Mouse (Mus musculus) CH12.LX (cell line): ENCODE results near the gene Arl15. TPM values are rescaled to one million over a fixed set of nuclear protein-coding genes. Genes with fewer than 3 reads are reported as not detected.

Source experiments
- DNase-seq: peaks from one replicate; pipeline ENCODE4 v3.0.0-alpha.2; 2013; ENCODE audit errors: extremely low read depth
- H3K27ac ChIP-seq: 2 replicates; pipeline ENCODE4 v1.5.1; 2012; ENCODE audit warnings: low read depth, mild to moderate bottlenecking, control low read depth, moderate library complexity; ENCODE audit not compliant: insufficient read depth
- H3K27me3 ChIP-seq: replicated peaks from 2 replicates; pipeline ENCODE3; 2012; ENCODE audit warnings: inconsistent platforms
- H3K36me3 ChIP-seq, 2 experiments: replicated peaks in 1 of 2; 2 replicates each; pipeline versions ENCODE3 to v1.6.1; 2012; ENCODE audit warnings: inconsistent platforms in 1 of 2, low read length in 1 of 2, mild to moderate bottlenecking in 1 of 2, mixed read lengths in 1 of 2, moderate library complexity in 1 of 2; ENCODE audit not compliant: control insufficient read depth in 1 of 2, insufficient read depth in 1 of 2
- H3K4me1 ChIP-seq, 2 experiments: 2 replicates each; pipeline ENCODE4 v1.6.1; 2012; ENCODE audit warnings: inconsistent platforms in 1 of 2, moderate library complexity in 1 of 2; ENCODE audit not compliant: insufficient read depth in 2 of 2, control insufficient read depth in 1 of 2
- H3K4me2 ChIP-seq: 2 replicates; pipeline ENCODE4 v1.6.1; 2012; ENCODE audit warnings: low read depth, mild to moderate bottlenecking, control low read depth; ENCODE audit not compliant: poor library complexity, insufficient read depth, severe bottlenecking
- H3K4me3 ChIP-seq, 3 experiments: fragments of 150-350 bp in 1 of 3; sonication (generic) in 1 of 3; replicated peaks in 1 of 3; 2 replicates each; pipeline versions ENCODE3 to v1.5.1; 2011 to 2012; ENCODE audit warnings: low read depth in 2 of 3, low read length in 2 of 3, mild to moderate bottlenecking in 2 of 3, moderate library complexity in 2 of 3, control low read depth in 1 of 3, improper control_type of control experiment in 1 of 3, inconsistent platforms in 1 of 3, mixed read lengths in 1 of 3; ENCODE audit not compliant: poor library complexity in 1 of 3
- H3K79me2 ChIP-seq: replicated peaks from 2 replicates; pipeline ENCODE4 v1.6.1; 2012; ENCODE audit warnings: mild to moderate bottlenecking, moderate library complexity; ENCODE audit not compliant: control insufficient read depth, poor library complexity, insufficient read depth, severe bottlenecking; ENCODE audit errors: extremely low read depth
- H3K9ac ChIP-seq: 2 replicates; pipeline ENCODE4 v1.6.1; 2012; ENCODE audit warnings: low read depth, mild to moderate bottlenecking, control low read depth, moderate library complexity; ENCODE audit not compliant: insufficient read depth
- H3K9me3 ChIP-seq: replicated peaks from 2 replicates; pipeline ENCODE3; 2012; ENCODE audit warnings: low read length, inconsistent platforms, mixed read lengths
- BHLHE40 ChIP-seq: IDR thresholded peaks from 2 replicates; pipeline ENCODE4 v1.6.1; 2011; ENCODE audit warnings: mild to moderate bottlenecking, low read depth, low read length, improper control_type of control experiment
- CTCF ChIP-seq, 2 experiments: IDR thresholded peaks in 1 of 2; conservative IDR thresholded peaks in 1 of 2; 2 replicates each; pipeline ENCODE4 v1.5.1; 2011 to 2012; ENCODE audit warnings: low read depth in 2 of 2, low read length in 2 of 2, improper control_type of control experiment in 1 of 2, inconsistent platforms in 1 of 2, mild to moderate bottlenecking in 1 of 2, moderate library complexity in 1 of 2
- E2F4 ChIP-seq: IDR thresholded peaks from 2 replicates; pipeline ENCODE4 v1.6.1; 2011; ENCODE audit warnings: low read depth, low read length, improper control_type of control experiment; ENCODE audit not compliant: insufficient replicate concordance
- EP300 ChIP-seq: IDR thresholded peaks from 2 replicates; pipeline ENCODE4 v1.6.1; 2011; ENCODE audit warnings: low read length, improper control_type of control experiment
- ETS1 ChIP-seq: conservative IDR thresholded peaks from 2 replicates; pipeline ENCODE4 v1.6.1; 2012; ENCODE audit warnings: low read depth, mild to moderate bottlenecking, inconsistent platforms, low read length, improper control_type of control experiment, moderate library complexity
- GABPA ChIP-seq: IDR thresholded peaks from 2 replicates; pipeline ENCODE4 v1.6.1; 2012; ENCODE audit warnings: low read depth, low read length, improper control_type of control experiment, inconsistent platforms; ENCODE audit not compliant: insufficient replicate concordance
- JUN ChIP-seq: IDR thresholded peaks from 2 replicates; pipeline ENCODE4 v1.6.1; 2011; ENCODE audit warnings: low read depth, mild to moderate bottlenecking, low read length, improper control_type of control experiment, moderate library complexity; ENCODE audit not compliant: insufficient read depth
- MAX ChIP-seq: IDR thresholded peaks from 2 replicates; pipeline ENCODE4 v1.6.1; 2011; ENCODE audit warnings: low read length, improper control_type of control experiment
- MAZ ChIP-seq: IDR thresholded peaks from 2 replicates; pipeline ENCODE4 v1.6.1; 2012; ENCODE audit warnings: low read depth, mild to moderate bottlenecking, inconsistent platforms, low read length, improper control_type of control experiment, moderate library complexity
- MEF2A ChIP-seq: IDR thresholded peaks from 2 replicates; pipeline ENCODE4 v1.6.1; 2014; ENCODE audit warnings: low read depth, mild to moderate bottlenecking, inconsistent platforms, low read length, improper control_type of control experiment, borderline replicate concordance
- MYC ChIP-seq: IDR thresholded peaks from 2 replicates; pipeline ENCODE4 v1.6.1; 2011; ENCODE audit warnings: low read depth, mild to moderate bottlenecking, improper control_type of control experiment, low read length
- NELFE ChIP-seq: IDR thresholded peaks from 2 replicates; pipeline ENCODE4 v1.6.1; 2011; ENCODE audit warnings: low read depth, low read length, improper control_type of control experiment
- NRF1 ChIP-seq: IDR thresholded peaks from 2 replicates; pipeline ENCODE4 v1.6.1; 2014; ENCODE audit warnings: low read depth, mild to moderate bottlenecking, inconsistent platforms, low read length, improper control_type of control experiment, moderate library complexity
- PAX5 ChIP-seq: IDR thresholded peaks from 2 replicates; pipeline ENCODE4 v1.6.1; 2012; ENCODE audit warnings: low read length, inconsistent platforms, mixed read lengths
- POLR2AphosphoS2 ChIP-seq: IDR thresholded peaks from 2 replicates; pipeline ENCODE4 v1.6.1; 2011; ENCODE audit warnings: low read depth, low read length, improper control_type of control experiment
- RAD21 ChIP-seq: IDR thresholded peaks from 2 replicates; pipeline ENCODE4 v1.6.1; 2011; ENCODE audit warnings: low read depth, mild to moderate bottlenecking, low read length, improper control_type of control experiment, moderate library complexity
- SMC3 ChIP-seq: IDR thresholded peaks from 2 replicates; pipeline ENCODE4 v1.6.1; 2011; ENCODE audit warnings: low read depth, low read length, improper control_type of control experiment
- TBP ChIP-seq: conservative IDR thresholded peaks from 2 replicates; pipeline ENCODE4 v1.6.1; 2011; ENCODE audit warnings: low read depth, low read length, improper control_type of control experiment
- TCF12 ChIP-seq: IDR thresholded peaks from 2 replicates; pipeline ENCODE4 v1.6.1; 2014; ENCODE audit warnings: low read depth, mild to moderate bottlenecking, inconsistent platforms, low read length, improper control_type of control experiment
- UBTF ChIP-seq: IDR thresholded peaks from 2 replicates; pipeline ENCODE4 v1.6.1; 2012; ENCODE audit warnings: low read depth, mild to moderate bottlenecking, inconsistent platforms, low read length, improper control_type of control experiment, moderate library complexity
- dilution Hi-C: fragments of 300-500 bp; cut with MboI; formaldehyde crosslinking; loops from 2 replicates; pipeline ENCODE4 v1.14.3; 2020; ENCODE audit warnings: low sequenced_read_pairs; ENCODE audit not compliant: extremely low pct_unique_long_range_greater_than_20kb, extremely low pct_ligation_motif_present
- in situ Hi-C: fragments of 300-500 bp; cut with MboI; formaldehyde crosslinking; loops from 3 replicates; pipeline ENCODE4 v1.14.3; 2019; ENCODE audit warnings: low sequenced_read_pairs, low pct_ligation_motif_present, low pct_unique_long_range_greater_than_20kb, mixed read lengths
- polyA plus RNA-seq: library from polyadenylated mRNA; unstranded; fragments of >175 nt; gene quantifications from 2 replicates; pipeline ENCODE4 v1.2.1, GENCODE M21; 2012; ENCODE audit warnings: low read depth; ENCODE audit not compliant: insufficient read length
- total RNA-seq, 2 experiments: library from RNA; depleted of rRNA; stranded (reverse); fragments of 300-350 nt in 1 of 2; fragments of >200 nt in 1 of 2; gene quantifications; 2 replicates each; pipeline ENCODE4 v1.2.3; 2012 to 2014

Arl15 gene
- total and polyA plus RNA-seq, 3 experiments, result 2.2 to 5.2 (median 4.8) TPM

DNA sequence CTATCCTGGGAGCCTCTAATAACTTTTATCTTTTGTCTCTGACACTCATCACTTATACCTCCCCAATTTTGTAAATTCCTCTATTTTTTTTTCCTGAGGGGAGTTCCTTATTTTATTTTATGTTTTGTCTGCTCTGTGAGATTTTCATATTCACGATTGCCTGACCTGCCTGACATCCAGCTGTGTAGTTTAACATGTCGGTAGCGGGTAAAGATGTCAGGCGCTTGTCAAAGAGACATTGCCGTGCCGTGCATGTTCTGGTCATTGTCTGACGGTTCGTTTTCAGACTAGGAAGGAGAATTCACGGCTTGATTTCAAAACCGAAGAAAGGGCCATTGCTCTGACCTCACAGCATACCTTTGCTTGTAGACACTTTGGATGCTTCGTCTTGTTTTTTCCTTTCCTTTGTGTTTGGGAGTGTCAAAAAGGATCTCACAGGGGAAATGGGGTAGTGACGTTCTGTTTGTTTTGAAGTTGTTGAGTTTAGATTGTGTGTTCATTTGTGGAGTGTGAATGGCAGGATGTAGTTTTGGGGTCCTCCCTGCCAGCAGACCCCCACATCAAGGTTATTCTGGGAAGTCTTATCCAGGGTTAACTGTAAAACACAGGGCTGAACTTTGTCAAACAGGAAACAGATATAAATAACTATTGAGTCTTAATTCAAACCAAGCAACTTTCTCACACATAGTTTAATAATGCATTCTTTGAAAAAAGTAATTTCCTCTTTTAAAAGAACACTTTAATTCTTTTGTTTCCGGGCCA is 60.4 kb downstream of the Arl15 start:
- H3K79me2 ChIP-seq, result no peaks in the 10 kb centered on the region; the same call in 1 of the 2 replicates
- no peak overlapping the region for H3K9ac ChIP-seq
- H3K4me3 ChIP-seq, result no peak overlapping the region
- H3K27me3 ChIP-seq, result no peaks in the 10 kb centered on the region
- in situ Hi-C loops, result no loop called here
- no peak for DNase-seq
- H3K9me3 ChIP-seq, result no peaks in the 10 kb centered on the region
- dilution Hi-C loops, result no loop called here
- peaks cover 0 to 8% of the 10 kb centered on the region in 2 experiments for H3K36me3 ChIP-seq
- H3K27ac ChIP-seq, result no peak overlapping the region
- no peaks in the 10 kb centered on the region for H3K4me1 ChIP-seq
- no peak overlapping the region for H3K4me2 ChIP-seq
- no peak for TF ChIP-seq SMC3
- TF ChIP-seq PAX5, result no peak
- TF ChIP-seq BHLHE40, result no peak
- TF ChIP-seq JUN, result no peak
- TF ChIP-seq UBTF, result no peak
- TF ChIP-seq MAZ, result no peak
- no peak for TF ChIP-seq GABPA
- no peak for TF ChIP-seq TCF12
- no peak for TF ChIP-seq NELFE
- TF ChIP-seq ETS1, result no peak
- TF ChIP-seq CTCF (conservative IDR thresholded peaks at IDR 0.05 in 1 of 2, IDR thresholded peaks at IDR 0.05 in 1 of 2; ENCODE audit: low read depth in 2 of 2, low read length in 2 of 2), result no peak
- no peak for TF ChIP-seq MEF2A
- no peak for TF ChIP-seq POLR2AphosphoS2
- TF ChIP-seq NRF1, result no peak
- TF ChIP-seq RAD21, result no peak
- TF ChIP-seq MYC, result no peak

DNA sequence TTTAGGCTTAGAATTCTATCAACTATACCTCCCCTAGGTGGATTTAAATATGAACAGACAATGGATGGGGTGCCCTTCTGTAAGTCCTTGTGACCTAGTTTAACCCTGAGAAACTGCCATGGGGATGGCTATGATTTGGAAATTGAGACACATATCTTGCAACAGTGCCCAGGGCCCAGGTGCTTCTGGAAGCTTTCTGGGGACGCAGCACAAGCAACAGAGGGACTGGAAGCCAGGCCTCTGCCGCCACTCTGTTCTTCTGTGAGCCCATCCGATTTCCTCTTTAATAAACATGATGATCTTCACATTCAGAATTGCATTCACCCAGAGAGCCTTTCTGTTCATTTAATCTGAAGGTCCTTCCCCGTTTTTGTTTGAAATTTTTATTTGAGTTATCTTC is 62.6 kb downstream of the Arl15 start:
- Histone ChIP-seq H3K4me2 (no peak overlapping the region), H3K27ac (no peak overlapping the region), H3K9ac (no peak overlapping the region)
- no peak for TF ChIP-seq TCF12
- TF ChIP-seq E2F4, result no peak
- no peak for TF ChIP-seq MAX
- no peak for TF ChIP-seq EP300
- no peak for TF ChIP-seq NELFE
- no peak for TF ChIP-seq TBP
- TF ChIP-seq, all 38 proteins: peak for 0
- Histone ChIP-seq H3K36me3 (peaks cover 0 to 11% of the 10 kb centered on the region in 2 experiments), H3K4me3 (no peak overlapping the region), H3K27me3 (no peaks in the 10 kb centered on the region), H3K79me2 (no peaks in the 10 kb centered on the region), H3K9me3 (no peaks in the 10 kb centered on the region), H3K4me1 (no peaks in the 10 kb centered on the region)
- dilution Hi-C loops, result no loop called here
- no peak for DNase-seq
- in situ Hi-C loops, result no loop called here
